Mouse (Mus musculus): ENCODE results near the gene Rgp1. TPM values are rescaled to one million over a fixed set of nuclear protein-coding genes. Genes with fewer than 3 reads are reported as not detected.

Gene Rgp1
- polyA plus RNA-seq, 1 experiment from 2014 or later = 31.9 TPM

- ATAC-seq (ENCODE audit: insufficient read depth) = peak; percentile 45
- WGBS = 2% methylated on average over 5 of the region's 5 CpGs
Observed at GRCm38 (mm10) chr4:43558028-43558630, 20.4 kb upstream of the Rgp1 start.

GRCm38 (mm10) chr4:43558631-43559356 is 19.7 kb upstream of the Rgp1 start:
- WGBS = 10% methylated on average over 13 of the region's 13 CpGs
- DNase-seq (peak; percentile 91), ATAC-seq (ENCODE audit: insufficient read depth) (peak; percentile 69)
- no peaks in the 10 kb centered on the region for H3K9me3 ChIP-seq (ENCODE audit: low read depth, low read length)
- peak overlapping the region; percentile 92 for H3K4me2 ChIP-seq
- peak overlapping the region; percentile 99 for H3K27ac ChIP-seq (ENCODE audit: low read depth)
- H3K4me3 ChIP-seq (ENCODE audit: low read depth, low read length) = peak overlapping the region; percentile 85
- H3K36me3 ChIP-seq (ENCODE audit: insufficient read depth) = peaks cover 31% of the 10 kb centered on the region
- H3K4me1 ChIP-seq (ENCODE audit: insufficient read depth) = peaks cover 35% of the 10 kb centered on the region
- H3K9ac ChIP-seq = peak overlapping the region; percentile 60
- no peaks in the 10 kb centered on the region for H3K27me3 ChIP-seq (ENCODE audit: insufficient read depth, low read length)
- TF ChIP-seq CTCF (IDR thresholded peaks at IDR 0.05; ENCODE audit: low read depth) = no peak

More at GRCm38 (mm10) chr4:43558028-43558630, 20.4 kb upstream of the Rgp1 start:
- peak overlapping the region; percentile 99 for H3K27ac ChIP-seq (ENCODE audit: low read depth)
- peaks cover 37% of the 10 kb centered on the region for H3K36me3 ChIP-seq (ENCODE audit: insufficient read depth)
- H3K9ac ChIP-seq = peak overlapping the region; percentile 60
- H3K27me3 ChIP-seq (ENCODE audit: insufficient read depth, low read length) = no peaks in the 10 kb centered on the region
- TF ChIP-seq CTCF (IDR thresholded peaks at IDR 0.05; ENCODE audit: low read depth) = no peak
- no peaks in the 10 kb centered on the region for H3K9me3 ChIP-seq (ENCODE audit: low read depth, low read length)
- DNase-seq = peak; percentile 84
- peaks cover 35% of the 10 kb centered on the region for H3K4me1 ChIP-seq (ENCODE audit: insufficient read depth)
- H3K4me3 ChIP-seq (ENCODE audit: low read depth, low read length) = peak overlapping the region; percentile 85
- peak overlapping the region; percentile 92 for H3K4me2 ChIP-seq

- Histone ChIP-seq H3K4me2 (peak overlapping the region; percentile 92), H3K27ac (ENCODE audit: low read depth) (peak overlapping the region; percentile 99), H3K4me1 (ENCODE audit: insufficient read depth) (peaks cover 35% of the 10 kb centered on the region), H3K9me3 (ENCODE audit: low read depth, low read length) (no peaks in the 10 kb centered on the region), H3K4me3 (ENCODE audit: low read depth, low read length) (peak overlapping the region; percentile 85), H3K36me3 (ENCODE audit: insufficient read depth) (peaks cover 23% of the 10 kb centered on the region), H3K9ac (peak overlapping the region; percentile 96), H3K27me3 (ENCODE audit: insufficient read depth, low read length) (no peaks in the 10 kb centered on the region)
- ATAC-seq (ENCODE audit: insufficient read depth) = no peak
- DNase-seq = no peak
- no peak for TF ChIP-seq CTCF (IDR thresholded peaks at IDR 0.05; ENCODE audit: low read depth)
- WGBS = 51% methylated on average over 13 of the region's 13 CpGs
Observed at GRCm38 (mm10) chr4:43559519-43560242, 18.8 kb upstream of the Rgp1 start.

GRCm38 (mm10) chr4:43560243-43560611 is 18.3 kb upstream of the Rgp1 start:
- H3K36me3 ChIP-seq (ENCODE audit: insufficient read depth) = peaks cover 23% of the 10 kb centered on the region
- 20% methylated on average over 6 of the region's 6 CpGs for WGBS
- H3K4me2 ChIP-seq = peak overlapping the region; percentile 92
- H3K4me1 ChIP-seq (ENCODE audit: insufficient read depth) = peaks cover 35% of the 10 kb centered on the region
- H3K9ac ChIP-seq = peak overlapping the region; percentile 96
- H3K4me3 ChIP-seq (ENCODE audit: low read depth, low read length) = peak overlapping the region; percentile 85
- ATAC-seq (ENCODE audit: insufficient read depth) (no peak), DNase-seq (peak; percentile 40)
- H3K9me3 ChIP-seq (ENCODE audit: low read depth, low read length) = no peaks in the 10 kb centered on the region
- peak overlapping the region; percentile 99 for H3K27ac ChIP-seq (ENCODE audit: low read depth)
- no peaks in the 10 kb centered on the region for H3K27me3 ChIP-seq (ENCODE audit: insufficient read depth, low read length)
- TF ChIP-seq CTCF (IDR thresholded peaks at IDR 0.05; ENCODE audit: low read depth) = no peak

GRCm38 (mm10) chr4:43560976-43561375 is 17.5 kb upstream of the Rgp1 start:
- H3K4me1 ChIP-seq (ENCODE audit: insufficient read depth) = peaks cover 35% of the 10 kb centered on the region
- ATAC-seq (ENCODE audit: insufficient read depth) (no peak), DNase-seq (no peak)
- H3K36me3 ChIP-seq (ENCODE audit: insufficient read depth) = peaks cover 23% of the 10 kb centered on the region
- TF ChIP-seq CTCF (IDR thresholded peaks at IDR 0.05; ENCODE audit: low read depth) = no peak
- no peaks in the 10 kb centered on the region for H3K9me3 ChIP-seq (ENCODE audit: low read depth, low read length)
- no peaks in the 10 kb centered on the region for H3K27me3 ChIP-seq (ENCODE audit: insufficient read depth, low read length)
- peak overlapping the region; percentile 92 for H3K4me2 ChIP-seq
- peak overlapping the region; percentile 96 for H3K9ac ChIP-seq
- peak overlapping the region; percentile 100 for H3K27ac ChIP-seq (ENCODE audit: low read depth)
- WGBS = 17% methylated on average over 2 of the region's 2 CpGs
- H3K4me3 ChIP-seq (ENCODE audit: low read depth, low read length) = peak overlapping the region; percentile 85

GRCm38 (mm10) chr4:43561436-43561996 is 17.0 kb upstream of the Rgp1 start:
- Histone ChIP-seq H3K4me1 (ENCODE audit: insufficient read depth) (peaks cover 35% of the 10 kb centered on the region), H3K27ac (ENCODE audit: low read depth) (peak overlapping the region; percentile 100), H3K4me3 (ENCODE audit: low read depth, low read length) (peak overlapping the region; percentile 85), H3K36me3 (ENCODE audit: insufficient read depth) (peaks cover 23% of the 10 kb centered on the region), H3K4me2 (peak overlapping the region; percentile 92), H3K9me3 (ENCODE audit: low read depth, low read length) (no peaks in the 10 kb centered on the region), H3K27me3 (ENCODE audit: insufficient read depth, low read length) (no peaks in the 10 kb centered on the region), H3K9ac (peak overlapping the region; percentile 96)
- TF ChIP-seq CTCF (IDR thresholded peaks at IDR 0.05; ENCODE audit: low read depth) = no peak
- ATAC-seq (ENCODE audit: insufficient read depth) (no peak), DNase-seq (no peak)
- 1% methylated on average over 16 of the region's 16 CpGs for WGBS
